Mouse (Mus musculus): ENCODE measurements at regions not wholly inside any gene's neighbourhood (a gene's known extent, or its start where the extent isn't known, plus 50 kb on each side); places are given as distances from the start of the nearest gene placed in this dataset.

- Histone ChIP-seq H3K36me3 (no peaks in the 10 kb centered on the region), H3K4me3 (no peak overlapping the region), H3K27me3 (no peaks in the 10 kb centered on the region), H3K27ac (replicated peaks) (no peak overlapping the region), H3K9ac (replicated peaks) (no peak overlapping the region), H3K4me2 (replicated peaks) (no peak overlapping the region), H3K9me3 (no peaks in the 10 kb centered on the region), H3K4me1 (no peaks in the 10 kb centered on the region)
- 75% methylated on average over 7 of the region's 7 CpGs for WGBS
- ATAC-seq (ENCODE audit: low FRiP score, low read depth), result no peak
These were observed 1426.7 kb downstream of the Slc22a22 start for GRCm38 (mm10) chr15:56050716-56051115.

GRCm38 (mm10) chr15:56047832-56048231 is 1429.6 kb downstream of the Slc22a22 start:
- no peak for ATAC-seq (ENCODE audit: low FRiP score, low read depth)
- H3K4me1 ChIP-seq, result no peaks in the 10 kb centered on the region
- no peaks in the 10 kb centered on the region for H3K9me3 ChIP-seq
- no peak overlapping the region for H3K9ac ChIP-seq (replicated peaks)
- WGBS, result 77% methylated on average over 2 of the region's 2 CpGs
- no peaks in the 10 kb centered on the region for H3K27me3 ChIP-seq
- H3K27ac ChIP-seq (replicated peaks), result no peak overlapping the region
- no peak overlapping the region for H3K4me2 ChIP-seq (replicated peaks)
- H3K36me3 ChIP-seq, result no peaks in the 10 kb centered on the region
- H3K4me3 ChIP-seq, result no peak overlapping the region

GRCm38 (mm10) chr15:56046679-56047532 is 1430.5 kb downstream of the Slc22a22 start:
- 35% methylated on average over 16 of the region's 16 CpGs for WGBS
- ATAC-seq (ENCODE audit: low FRiP score, low read depth), result peak; percentile 81
- Histone ChIP-seq H3K4me2 (replicated peaks) (peak overlapping the region; percentile 50), H3K4me3 (peak overlapping the region; percentile 29), H3K27ac (replicated peaks) (no peak overlapping the region), H3K4me1 (no peaks in the 10 kb centered on the region), H3K36me3 (no peaks in the 10 kb centered on the region), H3K27me3 (no peaks in the 10 kb centered on the region), H3K9me3 (no peaks in the 10 kb centered on the region), H3K9ac (replicated peaks) (0 out of 2 replicates have a peak overlapping the region, but pooled peaks have one; percentile 20)

GRCm38 (mm10) chr15:56045510-56046245 is 1431.7 kb downstream of the Slc22a22 start:
- no peaks in the 10 kb centered on the region for H3K36me3 ChIP-seq
- no peaks in the 10 kb centered on the region for H3K27me3 ChIP-seq
- no peak overlapping the region for H3K9ac ChIP-seq (replicated peaks)
- H3K27ac ChIP-seq (replicated peaks), result no peak overlapping the region
- no peak for ATAC-seq (ENCODE audit: low FRiP score, low read depth)
- no peak overlapping the region for H3K4me2 ChIP-seq (replicated peaks)
- H3K4me1 ChIP-seq, result no peaks in the 10 kb centered on the region
- H3K9me3 ChIP-seq, result no peaks in the 10 kb centered on the region
- 87% methylated on average over 10 of the region's 10 CpGs for WGBS
- no peak overlapping the region for H3K4me3 ChIP-seq

- WGBS, result 89% methylated on average over 4 of the region's 4 CpGs
- Histone ChIP-seq H3K27ac (replicated peaks) (no peak overlapping the region), H3K4me1 (no peaks in the 10 kb centered on the region), H3K4me3 (no peak overlapping the region), H3K9ac (replicated peaks) (no peak overlapping the region), H3K27me3 (no peaks in the 10 kb centered on the region), H3K36me3 (no peaks in the 10 kb centered on the region), H3K4me2 (replicated peaks) (no peak overlapping the region), H3K9me3 (no peaks in the 10 kb centered on the region)
- ATAC-seq (ENCODE audit: low FRiP score, low read depth), result no peak
These were observed 1434.1 kb downstream of the Slc22a22 start for GRCm38 (mm10) chr15:56043282-56043681.

GRCm38 (mm10) chr15:56042449-56042848 is 1435.0 kb downstream of the Slc22a22 start:
- H3K27me3 ChIP-seq, result no peaks in the 10 kb centered on the region
- H3K27ac ChIP-seq (replicated peaks), result no peak overlapping the region
- no peak overlapping the region for H3K4me3 ChIP-seq
- H3K4me1 ChIP-seq, result no peaks in the 10 kb centered on the region
- H3K9ac ChIP-seq (replicated peaks), result no peak overlapping the region
- no peak overlapping the region for H3K4me2 ChIP-seq (replicated peaks)
- no peak for ATAC-seq (ENCODE audit: low FRiP score, low read depth)
- H3K9me3 ChIP-seq, result peaks cover 4% of the 10 kb centered on the region; the same call in 1 of the 2 replicates
- no peaks in the 10 kb centered on the region for H3K36me3 ChIP-seq

- ATAC-seq (ENCODE audit: low FRiP score, low read depth), result no peak
- 0 out of 2 replicates have a peak, but pooled peaks cover 4% of the 10 kb centered on the region for H3K9me3 ChIP-seq
- H3K4me3 ChIP-seq, result no peak overlapping the region
- no peak overlapping the region for H3K4me2 ChIP-seq (replicated peaks)
- no peak overlapping the region for H3K27ac ChIP-seq (replicated peaks)
- no peak overlapping the region for H3K9ac ChIP-seq (replicated peaks)
- no peaks in the 10 kb centered on the region for H3K27me3 ChIP-seq
- peaks cover 6% of the 10 kb centered on the region; the same call in 1 of the 2 replicates for H3K4me1 ChIP-seq
- 79% methylated on average over 2 of the region's 2 CpGs for WGBS
- no peaks in the 10 kb centered on the region for H3K36me3 ChIP-seq
These were observed 1447.4 kb downstream of the Slc22a22 start for GRCm38 (mm10) chr15:56030007-56030406.

- Histone ChIP-seq H3K9me3 (no peaks in the 10 kb centered on the region), H3K4me2 (replicated peaks) (no peak overlapping the region), H3K4me1 (peaks cover 6% of the 10 kb centered on the region; the same call in 1 of the 2 replicates), H3K9ac (replicated peaks) (no peak overlapping the region), H3K4me3 (no peak overlapping the region), H3K27ac (replicated peaks) (no peak overlapping the region), H3K36me3 (no peaks in the 10 kb centered on the region), H3K27me3 (no peaks in the 10 kb centered on the region)
- WGBS, result 24% methylated on average over 5 of the region's 5 CpGs
- no peak for ATAC-seq (ENCODE audit: low FRiP score, low read depth)
These were observed 1450.1 kb downstream of the Slc22a22 start for GRCm38 (mm10) chr15:56027197-56027818.

GRCm38 (mm10) chr15:56024705-56025104 is 1452.7 kb downstream of the Slc22a22 start:
- H3K4me3 ChIP-seq, result no peak overlapping the region
- no peak overlapping the region for H3K9ac ChIP-seq (replicated peaks)
- H3K36me3 ChIP-seq, result no peaks in the 10 kb centered on the region
- H3K4me1 ChIP-seq, result peaks cover 6% of the 10 kb centered on the region; the same call in 1 of the 2 replicates
- no peak overlapping the region for H3K4me2 ChIP-seq (replicated peaks)
- no peaks in the 10 kb centered on the region for H3K9me3 ChIP-seq
- ATAC-seq (ENCODE audit: low FRiP score, low read depth), result no peak
- no peaks in the 10 kb centered on the region for H3K27me3 ChIP-seq
- 85% methylated on average over 1 of the region's 1 CpGs for WGBS
- H3K27ac ChIP-seq (replicated peaks), result no peak overlapping the region

- Histone ChIP-seq H3K36me3 (no peaks in the 10 kb centered on the region), H3K4me2 (replicated peaks) (no peak overlapping the region), H3K27me3 (no peaks in the 10 kb centered on the region), H3K4me1 (peaks cover 6% of the 10 kb centered on the region; the same call in 1 of the 2 replicates), H3K27ac (replicated peaks) (no peak overlapping the region), H3K9me3 (no peaks in the 10 kb centered on the region), H3K9ac (replicated peaks) (no peak overlapping the region), H3K4me3 (no peak overlapping the region)
- ATAC-seq (ENCODE audit: low FRiP score, low read depth), result no peak
- WGBS, result 85% methylated on average over 5 of the region's 5 CpGs
These were observed 1453.5 kb downstream of the Slc22a22 start for GRCm38 (mm10) chr15:56023862-56024484.

GRCm38 (mm10) chr15:56022315-56022714 is 1455.1 kb downstream of the Slc22a22 start:
- H3K4me1 ChIP-seq, result peaks cover 2% of the 10 kb centered on the region; the same call in 1 of the 2 replicates
- H3K9me3 ChIP-seq, result no peaks in the 10 kb centered on the region
- no peak overlapping the region for H3K27ac ChIP-seq (replicated peaks)
- H3K36me3 ChIP-seq, result no peaks in the 10 kb centered on the region
- H3K27me3 ChIP-seq, result no peaks in the 10 kb centered on the region
- no peak overlapping the region for H3K4me2 ChIP-seq (replicated peaks)
- 95% methylated on average over 4 of the region's 4 CpGs for WGBS
- H3K4me3 ChIP-seq, result no peak overlapping the region
- ATAC-seq (ENCODE audit: low FRiP score, low read depth), result no peak
- no peak overlapping the region for H3K9ac ChIP-seq (replicated peaks)
